Mouse (Mus musculus) T-helper 1 cell (primary cell): Measurements from ENCODE around the gene Gm14308.
"Not testable (repeated sequence)": the region's sequence is repeated elsewhere in the genome, so short reads cannot be mapped to it uniquely, and the experiment has no call there.

Experiments used
- in situ Hi-C: fragments of 300-600 bp; cut with MboI, MseI; formaldehyde crosslinking; loops from one replicate; pipeline ENCODE4 v1.15.1; 2025; ENCODE audit warnings: high pct_unique_total_duplicates

The Gm14308 gene

DNA sequence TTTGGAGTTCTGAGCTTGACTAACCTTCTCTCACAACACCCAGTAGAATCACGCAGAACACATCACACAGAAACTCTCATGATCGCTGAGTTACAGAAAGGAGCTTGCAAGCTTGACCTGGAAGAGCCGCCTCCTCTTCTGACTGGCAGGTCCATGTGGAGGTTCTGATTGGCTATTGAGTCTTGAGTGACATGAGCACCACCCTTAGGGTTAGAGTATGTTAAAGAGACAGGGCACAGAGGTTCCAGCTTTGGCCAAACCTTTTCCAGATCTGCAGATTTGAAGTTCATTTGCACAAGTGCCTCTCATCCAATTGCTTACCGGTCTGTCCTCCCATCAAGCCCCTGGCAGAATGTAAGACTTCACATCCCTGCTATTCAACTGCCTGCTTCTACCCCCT is at the start of gene Gm14308:
TSS of gene Gm14308 (minus strand) at position 101 of the 400 bp plus-strand sequence.
- in situ Hi-C loops: loop anchor here (25.0 kb wide), 2 partner anchors 576 to 1474 kb away; partner anchors contain the start of gene Gm14410

GRCm38 (mm10) chr2:176670222-176670621 is 34.1 kb upstream of the Gm14308 start, which contains the start of gene Zfp973:
TSS of gene Zfp973 (plus strand) at chr2:176670522.
- in situ Hi-C loops: not testable (repeated sequence)
